Mouse (Mus musculus) kidney, adult 2 months (tissue): ENCODE data around the gene AW549877.

Experiments
- CTCF ChIP-seq: fragments of 200-500 bp; conservative IDR thresholded peaks from 2 replicates; pipeline ENCODE4 v1.5.1; 2011; ENCODE audit warnings: low read depth, mild to moderate bottlenecking, control low read depth, low read length, moderate library complexity, mixed read lengths; ENCODE audit not compliant: insufficient read depth, insufficient read length
- POLR2A ChIP-seq: fragments of 200-500 bp; IDR thresholded peaks from one replicate; pipeline ENCODE4 v1.6.1; 2011; ENCODE audit warnings: low read depth, low read length, control low read depth

DNA sequence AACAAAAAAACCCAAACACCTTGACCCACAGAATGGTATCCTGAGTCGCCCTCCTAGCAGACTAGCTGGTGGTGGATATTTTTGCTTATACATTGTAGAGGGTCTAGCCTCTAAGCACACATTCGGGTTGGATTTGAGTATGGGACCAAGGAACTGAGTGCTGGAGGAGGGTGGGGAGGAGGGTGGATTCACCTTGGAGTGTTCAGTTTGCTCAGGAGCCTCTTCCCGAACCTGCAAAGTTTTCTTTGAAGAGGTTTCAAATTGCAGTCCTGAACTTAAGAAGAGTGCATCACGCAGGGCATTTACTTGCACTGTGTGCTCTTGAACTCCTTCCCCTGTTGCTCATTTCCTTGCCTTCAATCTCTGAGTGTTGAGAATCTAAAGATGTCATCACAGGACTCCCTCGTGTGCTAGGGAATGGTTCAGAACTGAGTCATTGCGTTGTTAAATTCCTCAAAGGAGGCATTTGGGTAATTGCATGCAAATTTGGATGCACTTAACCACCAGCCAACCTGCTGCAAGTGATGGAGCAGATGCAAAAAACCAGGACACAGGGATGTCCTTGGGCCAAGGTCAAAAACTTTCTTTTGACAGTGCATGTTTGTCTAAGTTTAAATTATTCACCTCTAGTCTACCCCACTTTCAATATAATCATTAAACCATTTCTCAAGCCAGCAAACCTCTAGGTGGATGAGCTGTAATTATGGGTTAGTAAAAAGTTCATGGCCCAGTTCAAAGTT is 32.3 kb upstream of the AW549877 start:
- TF ChIP-seq POLR2A: no peak
- TF ChIP-seq CTCF: no peak
